Mouse (Mus musculus) lung, adult 18-20 months (tissue): ENCODE results near the gene Myo3b.
"Not testable (repeated sequence)": the region's sequence is repeated elsewhere in the genome, so short reads cannot be mapped to it uniquely, and the experiment has no call there.

Source experiments
- DNase-seq, 2 experiments: peaks; one replicate each; pipeline ENCODE4 v3.0.0; 2022; ENCODE audit warnings: mixed read lengths in 2 of 2

Myo3b gene

GRCm38 (mm10) chr2:70201796-70202555 is 163.1 kb downstream of the Myo3b start:
- no peak for DNase-seq

- no peak for DNase-seq
These were observed 163.7 kb downstream of the Myo3b start for GRCm38 (mm10) chr2:70202578-70203167.

- no peak for DNase-seq
These were observed 169.5 kb downstream of the Myo3b start for GRCm38 (mm10) chr2:70208411-70208810.

- no peak for DNase-seq
These were observed 170.9 kb downstream of the Myo3b start for GRCm38 (mm10) chr2:70209790-70210189.

GRCm38 (mm10) chr2:70210427-70211332 is 171.8 kb downstream of the Myo3b start:
- DNase-seq, result no peak

GRCm38 (mm10) chr2:70214401-70214800 is 175.5 kb downstream of the Myo3b start:
- no peak for DNase-seq

GRCm38 (mm10) chr2:70217800-70218199 is 178.9 kb downstream of the Myo3b start:
- DNase-seq, result no peak

GRCm38 (mm10) chr2:70218469-70218868 is 179.5 kb downstream of the Myo3b start:
- no peak for DNase-seq

- no peak for DNase-seq
These were observed 187.8 kb downstream of the Myo3b start for GRCm38 (mm10) chr2:70226679-70227078.

- not testable (repeated sequence) for DNase-seq
These were observed 195.5 kb downstream of the Myo3b start for GRCm38 (mm10) chr2:70234450-70234849.

- DNase-seq, result no peak
These were observed 207.1 kb downstream of the Myo3b start for GRCm38 (mm10) chr2:70245981-70246380.

GRCm38 (mm10) chr2:70248616-70249015 is 209.7 kb downstream of the Myo3b start:
- no peak for DNase-seq

- DNase-seq, result no peak
These were observed 210.9 kb downstream of the Myo3b start for GRCm38 (mm10) chr2:70249872-70250271.

- no peak for DNase-seq
These were observed 212.3 kb downstream of the Myo3b start for GRCm38 (mm10) chr2:70251256-70251655.

- peak in 1 of 2 experiments; percentile 11 for DNase-seq
These were observed 220.6 kb downstream of the Myo3b start for GRCm38 (mm10) chr2:70259357-70260000.

GRCm38 (mm10) chr2:70260646-70261195 is 221.8 kb downstream of the Myo3b start:
- DNase-seq, result peak in 1 of 2 experiments; percentile 14

- no peak for DNase-seq
These were observed 223.0 kb downstream of the Myo3b start for GRCm38 (mm10) chr2:70261703-70262564.

GRCm38 (mm10) chr2:70262565-70263082 is 223.7 kb downstream of the Myo3b start:
- DNase-seq, result peak in 1 of 2 experiments; percentile 5

- peak; percentile 28 to 64 for DNase-seq
These were observed 239.7 kb downstream of the Myo3b start for GRCm38 (mm10) chr2:70278425-70279277.

- no peak for DNase-seq
These were observed 245.2 kb downstream of the Myo3b start for GRCm38 (mm10) chr2:70284109-70284508.
